Mouse (Mus musculus) midbrain, postnatal 0 days (tissue): ENCODE results near the gene Celf2. TPM values are rescaled to one million over a fixed set of nuclear protein-coding genes. Genes with fewer than 3 reads are reported as not detected.

Experiments
- ATAC-seq: fragments of 200-750 bp; cut with Nextera tagmentation; 2 replicates; pipeline ENCODE4 v1.8.0; 2017; ENCODE audit warnings: moderate number of reproducible peaks, mild to moderate bottlenecking, moderate TSS enrichment, moderate library complexity; ENCODE audit not compliant: low FRiP score
- DNase-seq: peaks from one replicate; pipeline ENCODE4 v3.0.0-alpha.2; 2015; ENCODE audit warnings: low spot score
- H3K27ac ChIP-seq: fragments of 300-500 bp; sonication (generic); 2 replicates; pipeline ENCODE4 v1.5.1; 2014; ENCODE audit warnings: low read depth, mild to moderate bottlenecking, low read length, mixed read lengths
- H3K27me3 ChIP-seq: fragments of 300-500 bp; sonication (generic); 2 replicates; pipeline ENCODE4 v1.6.1; 2014; ENCODE audit warnings: low read length, control low read depth, mixed read lengths; ENCODE audit not compliant: insufficient read depth
- H3K36me3 ChIP-seq: fragments of 300-500 bp; sonication (generic); 2 replicates; pipeline ENCODE4 v1.6.1; 2014; ENCODE audit warnings: low read length, control low read depth, mixed read lengths; ENCODE audit not compliant: insufficient read depth
- H3K4me1 ChIP-seq: fragments of 300-500 bp; sonication (generic); 2 replicates; pipeline ENCODE4 v1.6.1; 2014; ENCODE audit warnings: mild to moderate bottlenecking, control low read depth, antibody characterized with exemption, low read length, mixed read lengths; ENCODE audit not compliant: insufficient read depth
- H3K4me2 ChIP-seq: fragments of 300-500 bp; sonication (generic); 2 replicates; pipeline ENCODE4 v1.6.1; 2014; ENCODE audit warnings: low read depth, mild to moderate bottlenecking, low read length, mixed read lengths; ENCODE audit not compliant: poor library complexity, severe bottlenecking
- H3K4me3 ChIP-seq: fragments of 300-500 bp; sonication (generic); 2 replicates; pipeline ENCODE4 v1.5.1; 2014; ENCODE audit warnings: low read depth, mild to moderate bottlenecking, low read length, moderate library complexity
- H3K9ac ChIP-seq: fragments of 300-500 bp; sonication (generic); replicated peaks from 2 replicates; pipeline ENCODE4 v1.6.1; 2014; ENCODE audit warnings: mild to moderate bottlenecking, low read length, moderate library complexity, mixed read lengths; ENCODE audit not compliant: poor library complexity, severe bottlenecking
- H3K9me3 ChIP-seq: fragments of 300-500 bp; sonication (generic); 2 replicates; pipeline ENCODE4 v1.6.1; 2016; ENCODE audit warnings: low read length, control low read depth
- CTCF ChIP-seq: IDR thresholded peaks from 2 replicates; pipeline ENCODE4 v1.5.1; 2016; ENCODE audit warnings: antibody characterized with exemption, mild to moderate bottlenecking
- WGBS: fragments of 180-500 bp; shearing (Covaris S2); extraction: QIAGEN DNeasy Blood & Tissue Kit; methylation state at CpG from one replicate; pipeline ENCODE4 v1.1.7; 2014; 5-methylcytosine and 5-hydroxymethylcytosine counted together
- polyA plus RNA-seq: library from polyadenylated mRNA; unstranded; fragments of >200 nt; fragmentation: Nextera tagmentation; extraction: Ambion mirVana; gene quantifications from 2 replicates; pipeline ENCODE4 v1.2.1, GENCODE M21; 2015
- total RNA-seq: library from RNA; depleted of rRNA; stranded (reverse); fragments of >200 nt; gene quantifications from 2 replicates; pipeline ENCODE4 v1.2.3, GENCODE M21; 2014

The Celf2 gene
- total and polyA plus RNA-seq, 2 experiments from 2014 or later, result 112 to 135 TPM

GRCm38 (mm10) chr2:6850102-6850644 lies 659.2 kb downstream of the Celf2 start:
- DNase-seq (peak; percentile 31), ATAC-seq (no peak)
- Histone ChIP-seq H3K27me3 (no peaks in the 10 kb centered on the region), H3K27ac (no peak overlapping the region), H3K4me3 (no peak overlapping the region), H3K9ac (no peak overlapping the region), H3K4me2 (no peak overlapping the region), H3K36me3 (no peaks in the 10 kb centered on the region), H3K9me3 (no peaks in the 10 kb centered on the region), H3K4me1 (no peaks in the 10 kb centered on the region)
- TF ChIP-seq CTCF, result no peak
- WGBS, result 20% methylated on average over 2 of the region's 2 CpGs

- no peak overlapping the region for H3K4me2 ChIP-seq
- 48% methylated on average over 3 of the region's 3 CpGs for WGBS
- no peaks in the 10 kb centered on the region for H3K27me3 ChIP-seq
- no peak overlapping the region for H3K4me3 ChIP-seq
- no peaks in the 10 kb centered on the region for H3K36me3 ChIP-seq
- TF ChIP-seq CTCF, result peak; percentile 59
- no peak overlapping the region for H3K27ac ChIP-seq
- H3K9ac ChIP-seq, result no peak overlapping the region
- no peaks in the 10 kb centered on the region for H3K9me3 ChIP-seq
- ATAC-seq (no peak), DNase-seq (no peak)
- no peaks in the 10 kb centered on the region for H3K4me1 ChIP-seq
Measured at GRCm38 (mm10) chr2:6849388-6849787, 660.0 kb downstream of the Celf2 start.

GRCm38 (mm10) chr2:6830021-6830420 lies 679.3 kb downstream of the Celf2 start:
- ATAC-seq (no peak), DNase-seq (no peak)
- Histone ChIP-seq H3K4me2 (no peak overlapping the region), H3K4me3 (no peak overlapping the region), H3K9ac (no peak overlapping the region), H3K9me3 (no peaks in the 10 kb centered on the region), H3K4me1 (no peaks in the 10 kb centered on the region), H3K27me3 (no peaks in the 10 kb centered on the region), H3K36me3 (no peaks in the 10 kb centered on the region), H3K27ac (no peak overlapping the region)
- 82% methylated on average over 6 of the region's 6 CpGs for WGBS
- no peak for TF ChIP-seq CTCF

- no peak overlapping the region for H3K4me3 ChIP-seq
- H3K36me3 ChIP-seq, result no peaks in the 10 kb centered on the region
- no peak for TF ChIP-seq CTCF
- WGBS, result 34% methylated on average over 2 of the region's 2 CpGs
- peak; percentile 19 for DNase-seq
- H3K27me3 ChIP-seq, result no peaks in the 10 kb centered on the region
- no peak overlapping the region for H3K9ac ChIP-seq
- 0 out of 2 replicates have a peak, but pooled peaks have one; percentile 23 for ATAC-seq
- no peaks in the 10 kb centered on the region for H3K9me3 ChIP-seq
- H3K4me1 ChIP-seq, result no peaks in the 10 kb centered on the region
- H3K4me2 ChIP-seq, result no peak overlapping the region
- no peak overlapping the region for H3K27ac ChIP-seq
Measured at GRCm38 (mm10) chr2:6827583-6827982, 681.8 kb downstream of the Celf2 start.

GRCm38 (mm10) chr2:6823021-6823420 lies 686.3 kb downstream of the Celf2 start:
- DNase-seq (no peak), ATAC-seq (no peak)
- H3K9ac ChIP-seq, result no peak overlapping the region
- H3K27me3 ChIP-seq, result no peaks in the 10 kb centered on the region
- no peaks in the 10 kb centered on the region for H3K36me3 ChIP-seq
- H3K4me3 ChIP-seq, result no peak overlapping the region
- H3K4me1 ChIP-seq, result no peaks in the 10 kb centered on the region
- H3K9me3 ChIP-seq, result no peaks in the 10 kb centered on the region
- no peak for TF ChIP-seq CTCF
- H3K4me2 ChIP-seq, result no peak overlapping the region
- 74% methylated on average over 1 of the region's 1 CpGs for WGBS
- no peak overlapping the region for H3K27ac ChIP-seq

GRCm38 (mm10) chr2:6821593-6821992 lies 687.8 kb downstream of the Celf2 start:
- TF ChIP-seq CTCF, result no peak
- no peak overlapping the region for H3K9ac ChIP-seq
- no peak overlapping the region for H3K4me2 ChIP-seq
- no peak overlapping the region for H3K27ac ChIP-seq
- H3K36me3 ChIP-seq, result no peaks in the 10 kb centered on the region
- DNase-seq, result no peak
- H3K4me3 ChIP-seq, result no peak overlapping the region
- no peaks in the 10 kb centered on the region for H3K9me3 ChIP-seq
- H3K4me1 ChIP-seq, result peaks cover 4% of the 10 kb centered on the region; the same call in 1 of the 2 replicates
- no peak for ATAC-seq
- no peaks in the 10 kb centered on the region for H3K27me3 ChIP-seq
- 71% methylated on average over 2 of the region's 2 CpGs for WGBS
